Mouse (Mus musculus) erythroblast, embryonic 14.5 days (primary cell): Measurements from ENCODE around the gene Nrp2. TPM values are rescaled to one million over a fixed set of nuclear protein-coding genes. Genes with fewer than 3 reads are reported as not detected.

ENCODE experiments used
- H3K27me3 ChIP-seq: 2 replicates; pipeline ENCODE4 v1.6.1; 2012; ENCODE audit warnings: inconsistent platforms; ENCODE audit not compliant: control insufficient read depth
- H3K36me3 ChIP-seq: 2 replicates; pipeline ENCODE4 v1.6.1; 2012; ENCODE audit warnings: mild to moderate bottlenecking, inconsistent platforms; ENCODE audit not compliant: control insufficient read depth
- H3K4me1 ChIP-seq: 2 replicates; pipeline ENCODE4 v1.6.1; 2012; ENCODE audit warnings: inconsistent platforms; ENCODE audit not compliant: control insufficient read depth
- H3K4me3 ChIP-seq: replicated peaks from 2 replicates; pipeline ENCODE3; 2012; ENCODE audit warnings: moderate library complexity, mild to moderate bottlenecking, inconsistent platforms
- H3K9me3 ChIP-seq: 2 replicates; pipeline ENCODE4 v1.6.1; 2012; ENCODE audit warnings: low read length, inconsistent platforms, mixed read lengths; ENCODE audit not compliant: control insufficient read depth
- GATA1 ChIP-seq: IDR thresholded peaks from 2 replicates; pipeline ENCODE4 v1.6.1; 2012; ENCODE audit warnings: low read length, inconsistent platforms, mixed read lengths
- TAL1 ChIP-seq: IDR thresholded peaks from 3 replicates; pipeline ENCODE4 v1.6.1; 2012; ENCODE audit warnings: low read length, inconsistent platforms, mixed read lengths
- polyA plus RNA-seq: library from polyadenylated mRNA; stranded (reverse); fragments of >175 nt; gene quantifications from 2 replicates; pipeline ENCODE4 v1.2.3, GENCODE M21; 2012

Nrp2 gene
- polyA plus RNA-seq, 1 experiment, result 0.01 TPM

DNA sequence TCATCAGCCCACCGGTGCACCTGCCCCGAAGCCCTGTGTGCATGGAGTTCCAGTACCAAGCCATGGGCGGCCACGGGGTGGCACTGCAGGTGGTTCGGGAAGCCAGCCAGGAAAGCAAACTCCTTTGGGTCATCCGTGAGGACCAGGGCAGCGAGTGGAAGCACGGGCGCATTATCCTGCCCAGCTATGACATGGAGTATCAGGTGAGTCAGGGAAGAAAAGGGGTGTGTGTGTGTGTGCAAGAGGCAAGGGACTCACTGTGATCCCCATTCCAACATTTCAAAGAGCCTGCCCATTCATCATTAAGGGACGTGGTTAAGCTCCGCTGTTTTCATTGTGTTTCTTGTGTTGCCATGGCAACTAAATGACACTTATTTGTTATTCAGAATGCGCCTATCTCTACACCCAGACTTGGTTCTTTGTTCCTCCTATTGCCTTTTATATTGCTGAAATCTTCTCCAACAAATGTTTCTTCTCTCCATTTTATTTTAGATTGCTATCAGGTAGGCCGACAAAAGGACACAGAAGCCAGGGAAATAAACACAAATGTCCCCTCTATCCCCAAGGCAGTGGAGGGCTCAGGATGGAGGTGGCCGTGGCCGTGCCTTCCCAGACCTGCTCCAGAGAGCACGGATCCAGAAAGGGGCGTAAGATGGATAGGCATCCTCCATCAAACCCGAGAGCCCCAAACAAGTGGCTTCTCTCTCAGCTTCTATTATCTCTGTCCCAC lies 80.4 kb downstream of the Nrp2 start:
- Histone ChIP-seq H3K36me3 (no peaks in the 10 kb centered on the region), H3K27me3 (no peaks in the 10 kb centered on the region), H3K4me1 (no peaks in the 10 kb centered on the region), H3K9me3 (no peaks in the 10 kb centered on the region), H3K4me3 (no peak overlapping the region)
- TF ChIP-seq TAL1, result no peak
- no peak for TF ChIP-seq GATA1

DNA sequence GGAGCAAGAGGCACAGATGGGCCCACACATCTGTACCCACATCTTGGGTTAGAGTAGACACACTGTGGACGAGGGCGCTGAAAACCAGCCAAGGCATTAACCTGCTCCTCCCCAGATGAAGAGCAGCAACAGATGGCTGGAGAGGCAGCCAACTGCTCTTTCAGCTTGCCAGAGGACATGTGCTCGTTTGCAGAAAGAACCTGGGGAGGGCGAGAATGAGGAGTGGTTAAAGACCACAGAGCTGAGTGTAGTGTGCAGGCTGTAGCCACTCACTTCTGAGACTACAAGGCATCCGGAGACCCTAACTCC lies 81.0 kb downstream of the Nrp2 start:
- Histone ChIP-seq H3K27me3 (no peaks in the 10 kb centered on the region), H3K36me3 (no peaks in the 10 kb centered on the region), H3K4me3 (no peak overlapping the region), H3K4me1 (no peaks in the 10 kb centered on the region), H3K9me3 (no peaks in the 10 kb centered on the region)
- TF ChIP-seq GATA1 (no peak), TAL1 (no peak)

DNA sequence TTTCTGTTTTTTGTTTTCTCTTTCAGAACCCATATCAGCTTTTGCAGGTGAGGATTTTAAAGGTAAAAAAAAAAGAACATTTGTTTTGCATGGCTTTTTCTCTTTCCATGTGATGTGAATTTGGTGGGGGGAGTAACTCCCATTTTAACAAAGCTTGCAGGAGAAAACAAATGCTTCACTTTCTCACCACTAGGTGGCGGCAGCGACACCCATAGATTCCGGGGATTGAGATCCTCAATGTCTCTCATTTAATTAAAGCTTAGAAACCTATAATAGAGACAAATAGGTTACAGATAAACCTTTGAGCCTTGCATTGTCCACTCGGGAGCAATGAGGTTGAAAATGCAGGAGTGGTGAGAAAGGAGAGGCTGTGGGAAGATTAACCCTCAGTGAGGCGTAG lies 83.2 kb downstream of the Nrp2 start:
- H3K27me3 ChIP-seq, result no peaks in the 10 kb centered on the region
- no peaks in the 10 kb centered on the region for H3K4me1 ChIP-seq
- H3K36me3 ChIP-seq, result no peaks in the 10 kb centered on the region
- no peaks in the 10 kb centered on the region for H3K9me3 ChIP-seq
- H3K4me3 ChIP-seq, result no peak overlapping the region
- TF ChIP-seq TAL1, result no peak
- TF ChIP-seq GATA1, result no peak

DNA sequence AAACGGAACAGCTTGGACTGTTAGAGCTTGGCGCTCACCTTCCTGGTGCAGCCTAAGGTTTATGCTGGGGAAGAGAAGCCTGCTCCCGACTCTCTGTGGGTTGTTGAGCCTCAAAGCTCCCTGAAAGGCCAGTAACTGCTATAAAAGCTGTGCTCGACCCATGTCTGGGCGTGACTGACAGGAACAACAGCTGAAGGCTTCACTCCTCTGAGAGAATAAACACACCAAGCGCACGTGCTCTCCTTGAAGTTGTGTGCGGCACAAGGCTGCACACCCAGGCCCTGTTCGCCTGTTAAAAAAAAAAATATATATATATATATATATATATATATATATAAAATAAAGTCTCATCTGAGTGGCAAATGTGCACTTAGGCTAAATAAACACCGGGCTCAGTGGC lies 84.5 kb downstream of the Nrp2 start:
- Histone ChIP-seq H3K9me3 (no peaks in the 10 kb centered on the region), H3K4me3 (no peak overlapping the region), H3K4me1 (no peaks in the 10 kb centered on the region), H3K36me3 (no peaks in the 10 kb centered on the region), H3K27me3 (no peaks in the 10 kb centered on the region)
- TF ChIP-seq TAL1 (no peak), GATA1 (no peak)

DNA sequence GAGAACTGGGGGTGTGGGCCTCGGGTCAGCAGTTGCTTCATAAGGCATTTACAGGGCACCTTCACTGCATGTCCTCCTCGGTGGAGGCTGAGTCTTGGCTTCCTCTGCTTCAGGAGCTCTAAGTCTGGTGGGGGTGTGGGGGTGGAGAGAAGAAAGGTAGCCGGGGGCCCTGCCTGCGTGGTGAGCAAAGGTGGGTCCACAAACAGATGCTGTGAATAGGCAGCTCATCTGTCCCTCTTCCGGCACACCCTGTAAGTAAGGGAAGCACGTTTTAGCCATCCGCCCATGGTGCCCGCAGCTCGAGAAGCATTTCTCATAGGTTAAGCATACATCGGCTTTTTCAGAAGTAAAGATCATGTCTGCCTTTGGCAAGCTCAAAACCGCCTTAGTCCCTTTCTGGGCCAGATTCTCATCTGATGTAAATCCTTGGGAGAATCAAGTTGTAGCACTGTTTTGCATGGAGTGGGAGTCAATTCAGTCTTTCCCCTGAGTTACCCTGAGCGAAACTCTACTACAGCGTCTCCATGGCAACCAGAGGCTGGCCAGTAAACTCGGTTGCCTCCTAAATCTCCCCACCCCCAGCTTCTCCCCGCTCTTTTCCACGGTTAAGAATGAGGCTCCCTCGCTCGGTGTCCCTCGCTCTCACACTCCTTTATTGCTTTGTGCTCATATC lies 91.3 kb downstream of the Nrp2 start:
- H3K4me1 ChIP-seq, result no peaks in the 10 kb centered on the region
- H3K4me3 ChIP-seq, result no peak overlapping the region
- no peak for TF ChIP-seq GATA1
- no peak for TF ChIP-seq TAL1
- no peaks in the 10 kb centered on the region for H3K9me3 ChIP-seq
- peaks cover 2% of the 10 kb centered on the region for H3K27me3 ChIP-seq
- H3K36me3 ChIP-seq, result no peaks in the 10 kb centered on the region

DNA sequence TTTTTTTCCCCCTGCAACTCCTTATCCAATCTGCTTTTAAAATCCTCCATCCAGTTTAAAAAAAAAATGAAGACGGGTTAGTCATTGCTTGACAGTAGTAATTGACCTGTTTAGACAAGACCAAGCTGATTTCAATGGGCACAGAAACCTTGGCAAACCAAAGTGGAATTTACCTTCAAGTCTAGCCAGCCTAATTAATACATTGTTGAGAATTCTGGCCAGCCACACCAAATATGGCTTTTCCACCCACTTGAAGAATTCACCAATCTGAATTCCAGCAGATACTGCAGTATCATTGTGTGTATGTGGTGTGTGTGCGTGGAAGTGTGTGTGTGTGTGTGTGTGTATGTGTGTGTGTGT lies 91.8 kb downstream of the Nrp2 start:
- TF ChIP-seq TAL1 (no peak), GATA1 (no peak)
- no peaks in the 10 kb centered on the region for H3K9me3 ChIP-seq
- H3K36me3 ChIP-seq, result no peaks in the 10 kb centered on the region
- H3K4me3 ChIP-seq, result no peak overlapping the region
- peaks cover 2% of the 10 kb centered on the region for H3K27me3 ChIP-seq
- peaks cover 3% of the 10 kb centered on the region for H3K4me1 ChIP-seq

DNA sequence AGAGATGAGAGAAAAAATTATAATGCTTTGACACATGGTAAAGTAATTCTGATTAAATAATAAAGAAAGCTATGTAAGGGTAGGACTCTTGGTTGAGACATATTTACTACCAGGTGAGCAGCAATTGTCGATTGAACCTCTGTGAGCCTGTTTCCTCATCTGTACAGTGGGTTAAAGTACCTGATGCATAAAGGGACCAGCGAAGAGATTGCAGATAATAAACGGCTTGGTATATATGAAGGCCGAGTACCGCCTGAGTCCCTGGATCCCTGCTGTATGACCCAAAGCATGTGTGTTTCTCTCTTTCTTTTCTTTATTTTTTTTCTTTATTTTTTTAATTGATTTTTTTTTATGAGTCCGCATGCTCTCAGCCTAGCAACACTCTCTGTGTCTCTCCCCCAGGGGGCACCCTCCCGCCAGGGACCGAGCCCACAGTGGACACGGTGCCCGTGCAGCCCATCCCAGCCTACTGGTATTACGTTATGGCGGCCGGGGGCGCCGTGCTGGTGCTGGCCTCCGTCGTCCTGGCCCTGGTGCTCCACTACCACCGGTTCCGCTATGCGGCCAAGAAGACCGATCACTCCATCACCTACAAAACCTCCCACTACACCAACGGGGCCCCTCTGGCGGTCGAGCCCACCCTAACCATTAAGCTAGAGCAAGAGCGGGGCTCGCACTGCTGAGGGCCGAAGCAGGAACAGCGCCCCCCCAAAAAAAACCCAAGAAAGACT lies 92.4 kb downstream of the Nrp2 start:
- Histone ChIP-seq H3K27me3 (peaks cover 2% of the 10 kb centered on the region), H3K36me3 (no peaks in the 10 kb centered on the region), H3K4me1 (peaks cover 9% of the 10 kb centered on the region), H3K9me3 (no peaks in the 10 kb centered on the region), H3K4me3 (no peak overlapping the region)
- TF ChIP-seq TAL1 (no peak), GATA1 (no peak)

DNA sequence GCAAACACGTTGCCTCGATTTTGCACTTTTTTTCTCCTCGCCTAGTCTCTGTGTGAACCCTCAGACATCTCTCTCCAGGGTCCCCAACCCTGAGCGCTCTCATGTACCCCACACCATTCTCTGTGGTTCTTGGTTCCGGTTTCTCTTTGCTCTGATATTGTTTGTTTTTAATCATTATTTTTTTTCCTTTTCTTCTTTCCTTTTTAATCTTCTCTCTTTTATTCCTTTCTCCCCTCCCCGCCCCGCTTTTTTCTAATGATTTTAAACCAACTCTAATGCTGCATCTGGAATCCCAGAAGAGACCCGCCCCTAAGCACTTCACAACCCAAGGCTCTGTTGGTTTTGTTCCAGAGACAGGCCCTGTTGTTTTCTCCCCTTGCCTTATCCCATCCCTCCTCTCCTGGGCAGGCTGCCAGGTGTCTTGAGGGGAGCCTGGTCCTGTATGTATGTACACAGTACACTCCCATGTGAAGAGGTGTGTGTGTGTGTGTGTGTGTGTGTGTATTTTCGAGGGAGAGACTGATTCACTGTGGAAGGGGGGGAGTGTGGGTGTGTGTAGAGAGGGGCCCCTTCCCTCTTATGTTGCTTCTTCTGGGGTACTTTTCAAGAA lies 93.1 kb downstream of the Nrp2 start:
- Histone ChIP-seq H3K4me1 (peaks cover 16% of the 10 kb centered on the region), H3K36me3 (no peaks in the 10 kb centered on the region), H3K9me3 (no peaks in the 10 kb centered on the region), H3K4me3 (no peak overlapping the region), H3K27me3 (peaks cover 2% of the 10 kb centered on the region)
- TF ChIP-seq TAL1, result no peak
- no peak for TF ChIP-seq GATA1

DNA sequence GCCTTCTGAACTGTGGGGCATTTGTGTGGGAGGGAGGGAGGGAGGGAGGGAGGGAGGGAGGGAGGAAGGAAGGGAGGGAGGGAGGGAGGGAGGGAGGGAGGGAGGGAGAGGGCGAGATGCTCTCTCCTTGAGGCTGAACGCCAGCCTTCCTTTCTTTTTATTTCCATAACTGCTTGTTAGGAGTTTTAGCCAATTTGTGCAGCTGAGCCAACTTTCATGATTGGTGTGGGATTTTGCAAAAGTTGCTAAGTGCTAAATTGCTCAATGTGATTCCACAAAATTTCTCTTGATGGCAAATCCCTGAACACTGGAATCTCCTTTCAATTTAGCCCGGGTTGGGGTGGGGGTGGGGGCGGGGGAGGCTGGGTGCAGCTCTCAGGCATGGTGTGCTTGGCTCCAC lies 96.3 kb downstream of the Nrp2 start:
- H3K36me3 ChIP-seq, result no peaks in the 10 kb centered on the region
- H3K27me3 ChIP-seq, result no peaks in the 10 kb centered on the region; the same call in none of the 2 replicates
- H3K4me1 ChIP-seq, result peaks cover 43% of the 10 kb centered on the region
- H3K4me3 ChIP-seq, result no peak overlapping the region
- TF ChIP-seq TAL1 (no peak), GATA1 (no peak)
- H3K9me3 ChIP-seq, result no peaks in the 10 kb centered on the region
